Mouse (Mus musculus) heart, postnatal 0 days (tissue): ENCODE measurements around the gene Abca7. TPM values are rescaled to one million over a fixed set of nuclear protein-coding genes. Genes with fewer than 3 reads are reported as not detected.
"Not testable (repeated sequence)": the region's sequence is repeated elsewhere in the genome, so short reads cannot be mapped to it uniquely, and the experiment has no call there.

Experiments
- ATAC-seq: fragments of 200-750 bp; cut with Nextera tagmentation; 2 replicates; pipeline ENCODE4 v1.8.0; 2017; ENCODE audit warnings: low read depth, moderate number of reproducible peaks, moderate library complexity; ENCODE audit not compliant: insufficient read depth
- DNase-seq: peaks from one replicate; pipeline ENCODE4 v3.0.0-alpha.2; 2016; ENCODE audit warnings: low spot score
- H3K27ac ChIP-seq: fragments of 300-500 bp; sonication (generic); 2 replicates; pipeline ENCODE4 v1.5.1; 2014; ENCODE audit warnings: low read depth, mild to moderate bottlenecking
- H3K27me3 ChIP-seq: fragments of 300-500 bp; sonication (generic); 2 replicates; pipeline ENCODE4 v1.6.1; 2014; ENCODE audit warnings: low read length, mixed read lengths; ENCODE audit not compliant: control insufficient read depth, insufficient read depth
- H3K36me3 ChIP-seq: fragments of 300-500 bp; sonication (generic); replicated peaks from 2 replicates; pipeline ENCODE4 v1.6.1; 2014; ENCODE audit warnings: low read length, mixed read lengths; ENCODE audit not compliant: control insufficient read depth, insufficient read depth
- H3K4me1 ChIP-seq: fragments of 300-500 bp; sonication (generic); 2 replicates; pipeline ENCODE4 v1.6.1; 2014; ENCODE audit warnings: antibody characterized with exemption; ENCODE audit not compliant: control insufficient read depth, insufficient read depth
- H3K4me2 ChIP-seq: fragments of 300-500 bp; sonication (generic); 2 replicates; pipeline ENCODE4 v1.6.1; 2014; ENCODE audit warnings: low read depth, mild to moderate bottlenecking, low read length, moderate library complexity
- H3K4me3 ChIP-seq: fragments of 300-500 bp; sonication (generic); 2 replicates; pipeline ENCODE4 v1.5.1; 2014; ENCODE audit warnings: low read depth, low read length
- H3K9ac ChIP-seq: fragments of 300-500 bp; sonication (generic); replicated peaks from 2 replicates; pipeline ENCODE4 v1.6.1; 2014; ENCODE audit warnings: low read depth, low read length, mixed read lengths
- H3K9me3 ChIP-seq: fragments of 300-500 bp; sonication (generic); replicated peaks from 2 replicates; pipeline ENCODE4 v1.6.1; 2016; ENCODE audit warnings: low read length; ENCODE audit not compliant: control insufficient read depth
- CTCF ChIP-seq: IDR thresholded peaks from 2 replicates; pipeline ENCODE4 v1.5.1; 2016; ENCODE audit warnings: antibody characterized with exemption, control low read depth, low read depth
- EP300 ChIP-seq: IDR thresholded peaks from 2 replicates; pipeline ENCODE4 v1.6.1; 2016; ENCODE audit warnings: antibody characterized with exemption, low read depth
- WGBS: fragments of 180-500 bp; shearing (Covaris S2); extraction: QIAGEN DNeasy Blood & Tissue Kit; methylation state at CpG from one replicate; pipeline ENCODE4 v1.1.7; 2014; 5-methylcytosine and 5-hydroxymethylcytosine counted together
- polyA plus RNA-seq: library from polyadenylated mRNA; unstranded; fragments of >200 nt; fragmentation: Nextera tagmentation; extraction: Ambion mirVana; gene quantifications from 2 replicates; pipeline ENCODE4 v1.2.1, GENCODE M21; 2015
- total RNA-seq: library from RNA; depleted of rRNA; stranded (reverse); fragments of >200 nt; gene quantifications from 2 replicates; pipeline ENCODE4 v1.2.3, GENCODE M21; 2014; ENCODE audit warnings: low replicate concordance

Gene Abca7
- total and polyA plus RNA-seq, 2 experiments from 2014 or later = 1.9 to 11.4 TPM

GRCm38 (mm10) chr10:80044087-80044486, 47.8 kb downstream of the Abca7 start:
- Histone ChIP-seq H3K27me3 (no peaks in the 10 kb centered on the region), H3K9me3 (no peaks in the 10 kb centered on the region), H3K4me3 (no peak overlapping the region), H3K4me1 (no peaks in the 10 kb centered on the region; the same call in 1 of the 2 replicates), H3K27ac (no peak overlapping the region), H3K9ac (no peak overlapping the region), H3K4me2 (no peak overlapping the region), H3K36me3 (no peaks in the 10 kb centered on the region)
- WGBS = 62% methylated on average over 4 of the region's 4 CpGs
- TF ChIP-seq CTCF = no peak
- TF ChIP-seq EP300 = no peak
- DNase-seq (no peak), ATAC-seq (no peak)

GRCm38 (mm10) chr10:80045364-80045763, 49.1 kb downstream of the Abca7 start:
- DNase-seq, H3K27me3 ChIP-seq, H3K36me3 ChIP-seq, H3K4me2 ChIP-seq, H3K4me3 ChIP-seq, H3K9me3 ChIP-seq, H3K9ac ChIP-seq, H3K4me1 ChIP-seq, ATAC-seq, H3K27ac ChIP-seq: not testable (repeated sequence)
- WGBS = 82% methylated on average over 2 of the region's 4 CpGs

DNA sequence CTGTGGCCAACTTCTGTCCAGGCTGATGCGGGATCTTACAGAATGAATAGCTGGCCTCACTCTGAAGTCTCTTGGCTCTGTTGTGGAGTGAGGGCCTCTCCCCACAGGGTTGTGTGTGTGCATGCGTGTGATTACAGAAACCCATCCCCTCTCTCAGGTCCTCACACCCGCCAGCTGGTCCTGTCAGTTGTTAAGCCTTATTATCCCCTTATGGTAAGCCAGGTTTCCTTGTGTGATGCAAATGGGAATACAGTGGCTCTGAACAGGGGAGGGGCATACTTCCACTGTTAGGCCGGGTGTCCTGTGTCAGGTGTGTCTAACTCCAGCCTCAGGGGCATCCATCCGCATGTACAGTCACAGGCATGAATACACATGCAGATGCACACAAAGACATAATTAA, 49.5 kb downstream of the Abca7 start:
- Histone ChIP-seq H3K36me3 (no peaks in the 10 kb centered on the region), H3K9ac (no peak overlapping the region), H3K4me3 (no peak overlapping the region), H3K9me3 (no peaks in the 10 kb centered on the region), H3K27ac (no peak overlapping the region), H3K27me3 (no peaks in the 10 kb centered on the region), H3K4me2 (no peak overlapping the region), H3K4me1 (no peaks in the 10 kb centered on the region; the same call in 1 of the 2 replicates)
- no peak for TF ChIP-seq EP300
- no peak for TF ChIP-seq CTCF
- no peak for DNase-seq
- 84% methylated on average over 5 of the region's 5 CpGs for WGBS
- no peak for ATAC-seq

DNA sequence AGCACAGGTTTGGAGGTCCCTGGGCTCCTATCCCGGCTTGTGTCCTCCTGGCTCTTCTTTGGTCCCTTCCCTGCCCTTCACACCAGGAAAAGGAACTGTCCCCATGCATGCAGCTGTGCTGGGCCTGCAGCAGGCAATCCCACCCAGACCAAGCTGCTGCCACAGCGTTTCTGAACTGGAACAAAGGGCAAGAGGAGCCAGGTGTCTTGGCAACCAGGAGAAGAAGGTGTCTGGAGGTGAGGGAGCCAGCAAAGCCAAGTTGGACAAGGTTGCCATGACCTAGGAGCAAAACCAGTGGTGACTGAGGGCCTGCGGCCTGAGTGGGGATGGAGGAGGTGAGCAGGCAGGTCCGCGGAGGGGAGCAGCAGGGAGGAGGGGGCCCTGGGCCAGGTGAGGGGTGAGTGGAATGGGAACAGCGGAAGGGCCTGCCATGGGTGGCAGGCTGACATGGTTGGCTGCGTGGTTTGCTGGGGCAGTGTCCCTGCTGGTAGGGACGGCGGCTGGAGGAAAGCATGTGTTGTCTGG, 50.8 kb downstream of the Abca7 start, which contains the start of gene Gpx4:
Gene Gpx4, plus strand, starts transcription at position 126 of the 525 bp plus-strand sequence.
- Histone ChIP-seq H3K27ac (no peak within 1 kb of the TSS), H3K4me2 (no peak within 1 kb of the TSS), H3K9me3 (no peaks in the 10 kb centered on the region), H3K9ac (no peak within 1 kb of the TSS), H3K4me3 (no peak within 1 kb of the TSS), H3K4me1 (no peaks in the 10 kb centered on the region; the same call in none of the 2 replicates), H3K27me3 (no peaks in the 10 kb centered on the region), H3K36me3 (no peaks in the 10 kb centered on the region)
- no peak for DNase-seq
- ATAC-seq = no peak
- no peak for TF ChIP-seq CTCF
- WGBS = 67% methylated on average over 9 of the region's 9 CpGs

DNA sequence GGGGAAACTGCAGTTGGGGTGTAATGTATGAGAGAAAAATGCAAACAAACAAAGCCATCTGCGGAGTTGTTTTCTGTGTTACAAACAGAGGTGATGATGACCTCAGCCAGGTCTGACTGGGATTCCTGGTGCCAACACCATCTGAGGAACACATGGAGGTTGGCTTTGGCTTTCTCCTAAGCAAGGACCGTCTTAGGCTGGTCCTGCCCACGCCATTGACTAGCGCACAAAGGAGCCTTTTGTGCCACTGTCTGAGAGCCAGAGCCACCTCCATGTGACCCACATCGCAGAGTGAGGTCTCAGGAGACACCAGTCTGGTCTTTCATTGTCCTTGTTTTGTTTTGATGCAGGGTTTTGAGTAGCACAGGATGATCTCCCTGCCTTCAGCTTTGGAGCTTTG, 52.1 kb downstream of the Abca7 start:
- H3K9ac ChIP-seq = no peak overlapping the region
- WGBS = 31% methylated on average over 5 of the region's 5 CpGs
- no peak overlapping the region for H3K4me2 ChIP-seq
- no peak for DNase-seq
- ATAC-seq = no peak
- no peak overlapping the region for H3K4me3 ChIP-seq
- no peak overlapping the region for H3K27ac ChIP-seq
- no peaks in the 10 kb centered on the region for H3K9me3 ChIP-seq
- H3K4me1 ChIP-seq = peaks cover 7% of the 10 kb centered on the region
- TF ChIP-seq EP300 = no peak
- TF ChIP-seq CTCF = no peak
- H3K36me3 ChIP-seq = no peaks in the 10 kb centered on the region
- no peaks in the 10 kb centered on the region for H3K27me3 ChIP-seq

DNA sequence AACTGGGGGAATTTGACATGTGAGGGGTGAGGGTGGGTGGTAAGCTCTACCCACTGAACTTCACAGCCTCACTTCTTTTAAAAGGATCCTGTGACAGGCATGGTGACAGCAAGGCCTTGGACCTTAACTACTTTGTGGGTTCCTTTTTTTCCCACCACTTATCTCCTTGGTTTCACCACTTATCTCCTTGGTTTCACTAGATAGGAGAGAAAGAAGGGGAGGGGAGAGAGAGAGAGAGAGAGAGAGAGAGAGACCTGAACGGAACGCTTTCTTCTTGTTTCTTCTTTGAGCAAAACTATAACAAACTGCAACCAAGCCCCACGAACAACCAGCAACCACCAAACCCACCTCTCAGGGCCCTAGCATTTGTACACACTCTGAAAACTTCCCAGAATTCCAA, 52.5 kb downstream of the Abca7 start:
- no peak overlapping the region for H3K9ac ChIP-seq
- no peak for ATAC-seq

More for the DNA sequence above, 52.5 kb downstream of the Abca7 start:
- Histone ChIP-seq H3K36me3 (no peaks in the 10 kb centered on the region), H3K4me2 (no peak overlapping the region), H3K4me1 (peaks cover 7% of the 10 kb centered on the region), H3K27me3 (no peaks in the 10 kb centered on the region), H3K27ac (no peak overlapping the region), H3K9me3 (no peaks in the 10 kb centered on the region), H3K4me3 (no peak overlapping the region)
- TF ChIP-seq CTCF (no peak), EP300 (no peak)
- WGBS = 55% methylated on average over 3 of the region's 3 CpGs
- DNase-seq = no peak
